Mouse (Mus musculus): ENCODE measurements around the gene Hbq1b. TPM values are rescaled to one million over a fixed set of nuclear protein-coding genes. Genes with fewer than 3 reads are reported as not detected.
"Not testable (repeated sequence)": the region's sequence is repeated elsewhere in the genome, so short reads cannot be mapped to it uniquely, and the experiment has no call there.

Gene Hbq1b
- polyA plus RNA-seq, 2 experiments, result 127 to 157 TPM

DNA sequence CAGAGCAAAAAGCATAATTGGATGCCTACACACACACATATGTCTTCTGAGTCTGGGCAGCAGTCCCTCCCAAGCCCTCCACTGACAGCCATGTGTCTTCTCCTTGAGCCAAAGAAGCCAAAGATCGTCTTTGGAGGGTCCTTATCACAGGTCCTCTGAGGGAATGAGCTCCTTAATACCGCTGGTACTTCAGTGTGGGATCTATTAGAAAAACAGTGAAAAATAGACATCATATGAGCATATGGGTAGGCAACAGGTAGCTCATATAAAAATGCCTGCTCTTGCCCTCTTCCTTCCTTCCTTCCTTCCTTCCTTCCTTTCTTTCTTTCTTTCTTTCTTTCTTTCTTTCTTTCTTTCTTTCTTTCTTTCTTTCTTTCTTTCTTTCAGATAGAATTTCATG lies 2.2 kb upstream of the Hbq1b start:
- not testable (repeated sequence) for H3K27me3 ChIP-seq (ENCODE audit: control insufficient read depth, insufficient read depth, low read length); H3K36me3 ChIP-seq (replicated peaks; ENCODE audit: control insufficient read depth, insufficient read depth, low read depth); H3K9me3 ChIP-seq (ENCODE audit: control insufficient read depth, low read length)
- peak overlapping the region; percentile 95 for H3K27ac ChIP-seq
- TF ChIP-seq EP300 (IDR thresholded peaks at IDR 0.05; ENCODE audit: low read depth), result peak; percentile 57
- H3K9ac ChIP-seq (replicated peaks), result peak overlapping the region; percentile 81
- H3K4me1 ChIP-seq (replicated peaks; ENCODE audit: control insufficient read depth in 2 of 2, insufficient read depth in 2 of 2, low read length in 1 of 2), result peaks cover 41 to 48% of the 10 kb centered on the region in 2 experiments
- H3K4me2 ChIP-seq (ENCODE audit: low read depth), result peak overlapping the region; percentile 47
- WGBS (ENCODE audit: insufficient replicate concordance), result 7% methylated on average over 2 of the region's 2 CpGs
- H3K4me3 ChIP-seq (ENCODE audit: insufficient read depth in 1 of 2, low read depth in 2 of 2, low read length in 2 of 2), result peak overlapping the region; percentile 55 to 56
- peak; percentile 21 for ATAC-seq (ENCODE audit: insufficient read depth)
- peak; percentile 67 to 82 (median 75) for DNase-seq (ENCODE audit: low read depth in 3 of 3, low spot score in 3 of 3)

DNA sequence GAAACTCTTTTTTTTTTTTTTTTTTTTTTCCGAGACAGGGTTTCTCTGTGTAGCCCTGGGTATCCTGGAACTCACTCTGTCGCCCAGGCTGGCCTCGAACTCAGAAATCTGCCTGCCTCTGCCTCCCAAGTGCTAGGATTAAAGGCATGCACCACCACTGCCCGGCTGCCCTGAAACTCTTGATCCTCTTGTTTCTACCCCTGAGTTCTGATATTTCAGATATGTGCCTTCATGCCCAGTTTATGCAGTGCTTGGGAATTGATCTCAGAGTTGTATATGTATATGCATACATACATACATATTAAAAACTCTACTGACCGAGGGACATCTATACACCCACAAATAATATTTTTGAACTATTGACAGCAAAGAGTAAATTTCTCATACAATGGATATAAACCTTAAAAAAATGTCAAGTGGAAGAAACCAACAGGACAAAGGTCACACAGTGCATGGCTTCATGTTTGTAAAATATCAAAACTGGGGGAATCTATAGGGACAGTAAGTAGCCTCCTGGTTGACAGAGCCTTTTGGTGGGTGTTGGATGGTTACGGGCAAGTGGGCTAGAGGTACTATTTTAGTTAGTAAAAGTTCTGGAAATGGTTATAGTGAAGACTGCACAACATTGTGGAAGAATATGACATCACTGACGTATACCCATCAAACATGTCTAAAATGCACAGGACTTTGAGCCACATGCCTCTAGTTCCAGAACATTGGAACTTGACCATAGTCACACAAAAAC lies 1.6 kb upstream of the Hbq1b start:
- H3K36me3 ChIP-seq (replicated peaks; ENCODE audit: control insufficient read depth, insufficient read depth, low read depth), result peaks cover 13% of the 10 kb centered on the region
- ATAC-seq (ENCODE audit: insufficient read depth), result peak; percentile 66
- peaks cover 34 to 51% of the 10 kb centered on the region in 2 experiments for H3K4me1 ChIP-seq (replicated peaks; ENCODE audit: control insufficient read depth in 2 of 2, insufficient read depth in 2 of 2, low read length in 1 of 2)
- peak; percentile 84 to 90 (median 89) for DNase-seq (ENCODE audit: low read depth in 3 of 3, low spot score in 3 of 3)
- H3K27me3 ChIP-seq (ENCODE audit: control insufficient read depth, insufficient read depth, low read length), result no peaks in the 10 kb centered on the region
- peak overlapping the region; percentile 38 to 55 for H3K4me3 ChIP-seq (ENCODE audit: insufficient read depth in 1 of 2, low read depth in 2 of 2, low read length in 2 of 2)
- peak overlapping the region; percentile 47 for H3K4me2 ChIP-seq (ENCODE audit: low read depth)
- peak overlapping the region; percentile 95 for H3K27ac ChIP-seq
- H3K9ac ChIP-seq (replicated peaks), result peak overlapping the region; percentile 81
- TF ChIP-seq EP300 (IDR thresholded peaks at IDR 0.05; ENCODE audit: low read depth) (peak; percentile 66), CTCF (IDR thresholded peaks at IDR 0.05; ENCODE audit: low read depth) (no peak)
- no peaks in the 10 kb centered on the region for H3K9me3 ChIP-seq (ENCODE audit: control insufficient read depth, low read length)
- WGBS (ENCODE audit: insufficient replicate concordance), result 27% methylated on average over 7 of the region's 7 CpGs

DNA sequence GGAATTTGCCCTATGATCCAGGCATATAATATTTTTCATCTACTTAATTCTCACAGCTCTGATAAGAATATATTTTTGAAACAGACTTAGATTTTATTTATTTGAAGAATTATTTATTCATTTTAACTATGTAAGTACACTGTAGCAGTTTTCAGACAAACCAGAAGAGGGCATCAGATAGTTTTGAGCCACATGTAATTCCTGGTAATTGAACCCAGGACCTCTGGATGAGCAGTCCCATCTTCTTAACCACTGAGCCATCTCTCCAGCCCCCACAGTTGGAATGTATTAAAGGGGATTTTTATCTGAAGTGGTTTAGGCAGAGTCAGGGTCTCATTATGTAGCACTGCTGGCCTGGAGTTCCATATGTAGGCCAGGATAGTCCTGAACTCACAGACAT lies 878 bp upstream of the Hbq1b start:
- peak overlapping the region; percentile 72 for H3K4me2 ChIP-seq (ENCODE audit: low read depth)
- peak overlapping the region; percentile 100 for H3K27ac ChIP-seq
- peak overlapping the region; percentile 95 for H3K9ac ChIP-seq (replicated peaks)
- peaks cover 14% of the 10 kb centered on the region for H3K36me3 ChIP-seq (replicated peaks; ENCODE audit: control insufficient read depth, insufficient read depth, low read depth)
- H3K9me3 ChIP-seq (ENCODE audit: control insufficient read depth, low read length); H3K27me3 ChIP-seq (ENCODE audit: control insufficient read depth, insufficient read depth, low read length); DNase-seq (ENCODE audit: low read depth in 3 of 3, low spot score in 3 of 3): not testable (repeated sequence)
- H3K4me1 ChIP-seq (replicated peaks; ENCODE audit: control insufficient read depth in 2 of 2, insufficient read depth in 2 of 2, low read length in 1 of 2), result peaks cover 29 to 46% of the 10 kb centered on the region in 2 experiments
- peak; percentile 2 for ATAC-seq (ENCODE audit: insufficient read depth)
- H3K4me3 ChIP-seq (ENCODE audit: insufficient read depth in 1 of 2, low read depth in 2 of 2, low read length in 2 of 2), result peak overlapping the region; percentile 65 to 74; a peak in 3 of 4 replicates

DNA sequence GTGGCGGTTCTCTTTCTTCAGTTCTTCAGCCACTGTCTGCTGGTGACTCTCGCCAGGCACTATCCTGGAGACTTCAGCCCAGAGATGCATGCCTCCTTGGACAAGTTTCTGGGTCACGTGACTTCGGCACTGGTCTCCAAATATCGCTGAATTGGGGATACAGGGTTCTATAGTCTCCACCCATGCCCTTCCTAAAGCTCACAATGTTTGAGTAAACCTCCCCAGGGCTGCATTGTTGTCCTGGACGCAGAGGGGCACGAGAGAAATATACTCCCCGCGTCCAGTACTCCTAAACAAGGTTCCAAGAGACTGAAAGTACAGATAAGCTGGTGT lies 694 bp downstream of the Hbq1b start:
- DNase-seq (ENCODE audit: low read depth in 3 of 3, low spot score in 3 of 3) (peak in 1 of 3 experiments; percentile 54), ATAC-seq (ENCODE audit: insufficient read depth) (no peak)
- Histone ChIP-seq H3K4me3 (ENCODE audit: insufficient read depth in 1 of 2, low read depth in 2 of 2, low read length in 2 of 2) (peak overlapping the region; percentile 65 to 74), H3K36me3 (replicated peaks; ENCODE audit: control insufficient read depth, insufficient read depth, low read depth) (peaks cover 20% of the 10 kb centered on the region), H3K9me3 (ENCODE audit: control insufficient read depth, low read length) (no peaks in the 10 kb centered on the region), H3K4me2 (ENCODE audit: low read depth) (peak overlapping the region; percentile 72), H3K27ac (peak overlapping the region; percentile 100), H3K27me3 (ENCODE audit: control insufficient read depth, insufficient read depth, low read length) (no peaks in the 10 kb centered on the region), H3K9ac (replicated peaks) (peak overlapping the region; percentile 95), H3K4me1 (replicated peaks; ENCODE audit: control insufficient read depth in 2 of 2, insufficient read depth in 2 of 2, low read length in 1 of 2) (peaks cover 29 to 43% of the 10 kb centered on the region in 2 experiments)
- no peak for TF ChIP-seq CTCF (IDR thresholded peaks at IDR 0.05; ENCODE audit: low read depth)
- no peak for TF ChIP-seq EP300 (IDR thresholded peaks at IDR 0.05; ENCODE audit: low read depth)
- 46% methylated on average over 9 of the region's 9 CpGs for WGBS (ENCODE audit: insufficient replicate concordance)

DNA sequence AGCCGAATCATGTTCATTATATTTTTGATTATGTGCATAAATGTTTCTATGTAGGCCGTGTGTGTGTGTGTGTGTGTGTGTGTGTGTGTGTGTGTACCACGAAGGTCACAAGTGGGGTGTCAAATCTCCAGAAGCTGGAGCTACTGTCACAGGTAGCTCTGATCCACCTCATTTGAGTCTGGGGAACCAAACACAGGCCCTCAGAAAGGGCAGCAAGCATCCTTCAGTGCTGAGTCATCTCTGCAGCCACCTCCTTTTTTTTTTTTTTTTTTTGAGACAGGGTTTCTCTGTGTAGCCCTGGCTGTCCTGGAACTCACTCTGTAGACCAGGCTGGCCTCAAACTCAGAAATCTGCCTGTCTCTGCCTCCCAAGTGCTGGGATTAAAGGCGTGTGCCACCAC lies 6.1 kb downstream of the Hbq1b start:
- not testable (repeated sequence) for H3K9me3 ChIP-seq (ENCODE audit: control insufficient read depth, low read length); H3K27me3 ChIP-seq (ENCODE audit: control insufficient read depth, insufficient read depth, low read length); DNase-seq (ENCODE audit: low read depth in 3 of 3, low spot score in 3 of 3); ATAC-seq (ENCODE audit: insufficient read depth)
- peak; percentile 26; the same call in 1 of the 2 replicates for TF ChIP-seq EP300 (IDR thresholded peaks at IDR 0.05; ENCODE audit: low read depth)
- H3K4me1 ChIP-seq (replicated peaks; ENCODE audit: control insufficient read depth in 2 of 2, insufficient read depth in 2 of 2, low read length in 1 of 2), result peaks cover 48 to 63% of the 10 kb centered on the region in 2 experiments
- peak overlapping the region; percentile 5 to 30; a peak in 1 of 4 replicates for H3K4me3 ChIP-seq (ENCODE audit: insufficient read depth in 1 of 2, low read depth in 2 of 2, low read length in 2 of 2)
- whole genome bisulfite sequencing (ENCODE audit: insufficient replicate concordance), result 52% methylated on average over 4 of the region's 4 CpGs
- H3K9ac ChIP-seq (replicated peaks), result peak overlapping the region; percentile 85
- H3K36me3 ChIP-seq (replicated peaks; ENCODE audit: control insufficient read depth, insufficient read depth, low read depth), result peaks cover 26% of the 10 kb centered on the region
- H3K27ac ChIP-seq, result peak overlapping the region; percentile 100
- H3K4me2 ChIP-seq (ENCODE audit: low read depth), result peak overlapping the region; percentile 72

All from liver, embryonic 14.5 days (tissue).